Mouse (Mus musculus): ENCODE results near the gene Gm3285.

DNA sequence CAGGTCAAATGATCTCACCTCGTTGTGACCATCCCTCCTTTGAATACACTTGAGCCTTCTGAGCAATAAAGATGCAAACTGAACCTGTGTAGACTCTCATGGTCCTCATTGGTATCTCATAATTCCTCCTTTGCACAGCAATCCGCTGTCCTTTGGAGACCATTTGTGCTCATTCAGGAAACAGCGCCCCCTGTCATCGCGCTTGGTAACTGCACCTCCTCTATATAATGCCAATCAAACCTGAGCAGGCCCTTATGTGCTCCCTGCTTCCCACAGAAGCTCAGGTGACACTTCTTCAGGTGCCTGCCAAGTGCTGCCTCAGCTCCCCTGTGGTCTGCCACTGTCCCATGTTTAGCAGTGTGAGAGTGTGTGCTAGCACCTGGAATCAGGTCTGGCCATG is 46.3 kb upstream of the Gm3285 start:
- TF ChIP-seq CTCF (IDR thresholded peaks at IDR 0.05; ENCODE audit: borderline replicate concordance, extremely low read depth, insufficient read depth, insufficient read length) (peak; percentile 66), POLR2A (IDR thresholded peaks at IDR 0.05; ENCODE audit: borderline replicate concordance, extremely low read depth, insufficient read depth, insufficient read length, poor library complexity, severe bottlenecking) (no peak)

All from brain, embryonic 14.5 days (tissue).